Mouse (Mus musculus) spleen, postnatal 36 days (tissue): Measurements from ENCODE around the gene Phkg2.

Source experiments
- DNase-seq, 2 experiments: peaks; one replicate each; pipeline ENCODE4 v3.0.0; 2022; ENCODE audit warnings: low spot score in 2 of 2, mixed read lengths in 1 of 2

The Phkg2 gene

GRCm38 (mm10) chr7:127572895-127573471 lies at the start of gene Phkg2:
Phkg2 (plus strand) TSS chr7:127573340.
- peak; percentile 96 to 97 for DNase-seq

GRCm38 (mm10) chr7:127541671-127542070 lies 31.5 kb upstream of the Phkg2 start:
- no peak for DNase-seq

DNA sequence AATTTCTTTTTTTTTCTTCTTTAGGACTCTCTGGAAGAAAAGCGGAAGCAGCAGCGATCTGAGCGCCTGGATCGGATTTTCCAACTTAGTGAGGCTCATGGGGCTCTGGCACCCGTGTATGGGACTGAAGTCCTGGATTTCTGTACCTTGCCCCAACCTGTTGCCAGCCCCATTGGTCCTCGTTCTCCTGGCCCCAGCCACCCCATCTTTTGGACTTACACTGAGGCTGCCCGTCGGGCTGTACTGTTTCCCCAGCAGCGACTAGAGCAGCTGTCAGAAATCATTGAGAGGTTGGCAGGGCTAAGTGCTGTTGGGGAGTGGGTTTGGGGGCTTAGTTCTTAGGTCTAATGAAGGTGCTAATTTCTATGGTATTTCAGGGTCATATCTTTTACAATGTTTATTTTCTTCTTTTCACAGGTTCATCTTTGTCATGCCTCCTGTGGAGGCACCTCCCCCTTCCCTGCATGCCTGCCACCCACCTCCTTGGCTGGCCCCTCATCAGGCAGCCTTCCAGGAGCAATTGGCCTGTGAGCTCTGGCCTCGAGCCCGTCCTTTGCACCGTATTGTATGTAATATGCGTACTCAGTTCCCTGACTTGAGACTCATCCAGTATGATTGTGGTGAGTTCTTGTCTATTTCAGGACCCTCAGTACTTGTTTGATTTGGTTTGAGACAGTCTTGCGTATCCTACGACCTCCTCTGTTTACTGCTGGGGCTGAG lies 23.9 kb upstream of the Phkg2 start:
- no peak for DNase-seq

DNA sequence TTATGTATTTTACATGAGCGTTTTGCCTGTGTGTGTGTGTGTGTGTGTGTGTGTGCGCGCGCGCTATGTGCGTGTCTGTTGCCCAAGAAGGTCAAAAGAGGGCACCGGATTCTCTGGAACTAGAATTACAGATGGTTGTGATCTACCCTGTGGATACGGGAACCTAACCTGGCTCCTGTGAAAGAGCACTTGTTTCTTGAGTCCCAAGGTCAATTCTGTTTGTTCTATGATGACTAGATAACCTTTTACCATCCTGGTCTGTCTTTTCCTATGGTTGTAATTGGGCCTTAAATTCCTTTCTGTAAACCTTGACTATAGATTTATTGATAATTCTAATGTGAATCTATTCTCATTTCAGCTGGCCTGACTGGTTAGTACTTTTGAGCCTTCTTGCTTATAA lies 21.6 kb upstream of the Phkg2 start:
- DNase-seq = no peak

GRCm38 (mm10) chr7:127560580-127560979 lies 12.6 kb upstream of the Phkg2 start:
- no peak for DNase-seq

DNA sequence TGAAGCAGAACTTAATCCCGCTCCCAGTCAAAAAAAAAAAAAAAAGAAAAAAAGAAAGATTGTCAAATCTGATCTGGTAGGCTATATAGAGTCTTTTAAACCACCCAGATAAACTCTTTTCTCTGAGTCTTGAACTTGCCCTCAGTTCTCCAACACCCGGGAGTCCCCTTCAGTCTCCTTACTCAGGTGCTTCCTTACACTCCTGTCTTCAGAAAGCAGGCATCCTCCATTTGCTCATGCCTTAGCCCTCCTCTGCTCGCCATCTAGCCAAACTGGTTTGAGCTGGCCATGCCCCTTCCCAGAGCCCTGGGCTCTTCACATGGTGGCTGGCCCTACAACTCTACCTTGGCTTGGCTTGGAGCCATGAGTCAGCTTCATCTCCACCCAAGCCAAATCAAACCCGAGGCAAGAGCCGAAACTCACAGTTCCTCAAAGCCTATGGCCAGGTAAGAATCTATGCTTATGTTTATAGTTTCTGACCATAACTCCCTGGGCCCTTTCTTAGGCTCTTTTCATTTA lies 11.7 kb upstream of the Phkg2 start, which contains the start of gene Tmem265:
TSS of gene Tmem265 (plus strand) at position 51 of the 519 bp plus-strand sequence.
- DNase-seq = no peak

DNA sequence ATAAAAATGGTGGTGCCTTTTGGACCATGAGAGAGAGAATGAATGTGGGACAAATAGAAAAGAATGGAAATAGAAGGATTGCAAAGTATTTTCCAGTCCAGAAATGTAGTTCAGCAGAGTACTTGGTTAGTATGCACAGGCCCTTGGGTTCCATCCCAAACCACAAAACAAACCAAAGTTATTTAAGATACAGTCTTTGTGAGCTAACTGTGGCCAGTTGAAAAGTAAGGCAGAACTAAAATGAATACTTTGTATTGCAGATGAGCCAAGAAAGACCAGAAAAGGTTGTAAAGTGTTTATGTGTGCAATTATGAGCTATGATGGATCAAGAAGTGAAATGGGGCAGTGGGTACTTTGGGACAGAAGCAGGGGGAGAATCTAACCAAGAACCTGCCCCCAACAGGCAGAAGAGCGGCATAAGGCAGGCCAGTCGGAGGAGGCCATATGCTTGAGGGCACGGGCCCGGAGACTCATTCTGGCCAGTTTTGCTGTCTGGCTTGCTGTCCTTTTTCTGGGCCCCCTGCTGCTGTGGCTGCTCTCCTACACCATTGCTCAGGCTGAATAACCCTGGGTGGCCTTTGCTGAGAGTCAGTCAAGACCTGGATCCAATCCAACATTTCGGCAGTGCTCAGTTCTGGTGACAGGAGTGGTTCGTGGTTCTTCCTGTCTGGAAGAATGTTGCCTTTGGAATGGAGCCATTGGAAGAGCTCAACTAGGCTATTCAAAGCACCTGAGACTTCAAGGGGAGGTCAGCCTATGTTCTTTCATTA lies 8.6 kb upstream of the Phkg2 start:
- no peak for DNase-seq

- no peak for DNase-seq
Observed at GRCm38 (mm10) chr7:127573503-127574008, 416 bp downstream of the Phkg2 start.

DNA sequence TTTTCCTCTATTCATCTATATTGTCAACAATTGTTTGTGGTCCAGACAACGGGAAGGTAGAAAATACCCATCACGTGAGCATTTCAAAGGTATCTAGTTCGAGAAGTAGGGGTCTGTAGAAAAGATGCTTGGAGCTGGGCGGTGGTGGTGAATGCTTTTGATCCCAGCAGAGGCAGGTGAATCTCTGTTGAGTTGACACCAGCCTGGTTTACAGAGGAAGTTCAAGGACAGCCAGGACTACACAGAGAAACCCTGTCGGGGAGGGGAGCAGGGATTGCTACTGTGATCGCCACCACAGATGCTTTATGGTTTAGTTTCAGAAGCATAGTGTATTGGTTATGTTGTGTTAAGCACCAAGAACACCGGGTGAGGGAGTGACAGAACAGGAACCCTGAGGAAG lies 975 bp downstream of the Phkg2 start:
- no peak for DNase-seq

DNA sequence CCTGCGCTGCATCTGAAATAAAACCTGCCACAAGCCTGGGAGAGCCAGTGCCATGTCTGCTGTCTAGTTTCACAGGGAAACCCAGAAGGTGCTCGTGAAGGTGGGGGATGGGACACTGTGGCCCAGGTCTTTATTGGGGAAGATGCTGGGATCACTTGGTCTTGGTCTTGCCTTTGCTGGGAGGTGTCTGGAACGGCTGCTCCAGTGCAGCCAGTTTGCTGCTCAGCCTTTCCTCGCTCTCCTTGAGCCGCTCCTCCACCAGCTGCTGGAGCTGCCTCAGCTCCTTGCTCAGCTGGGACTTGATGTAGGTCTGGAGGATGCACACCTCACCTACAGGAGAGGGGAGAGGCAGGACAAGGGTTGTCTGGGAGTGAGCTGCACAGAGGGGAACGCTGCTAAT lies 10.1 kb downstream of the Phkg2 start:
- no peak for DNase-seq

DNA sequence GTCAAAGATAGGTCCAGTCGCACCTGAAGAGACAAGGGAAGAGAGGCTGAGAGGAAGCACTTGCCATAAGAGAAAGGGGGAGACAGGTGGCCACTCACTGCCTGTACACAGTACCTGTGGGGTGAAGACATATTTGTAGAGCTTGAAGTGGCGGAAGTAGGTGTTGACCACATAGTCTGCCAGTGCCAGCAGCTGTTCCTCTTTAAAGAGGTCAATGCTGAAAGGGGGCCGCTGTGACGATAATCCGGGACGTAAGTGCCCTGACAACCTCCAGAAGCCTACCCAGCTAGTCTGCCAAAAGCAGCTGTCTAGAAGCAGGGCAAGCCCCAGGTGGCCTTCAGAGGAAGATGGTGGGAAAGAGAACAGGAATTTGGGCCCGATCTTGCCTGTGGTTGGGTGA lies 11.9 kb downstream of the Phkg2 start:
- DNase-seq = no peak

DNA sequence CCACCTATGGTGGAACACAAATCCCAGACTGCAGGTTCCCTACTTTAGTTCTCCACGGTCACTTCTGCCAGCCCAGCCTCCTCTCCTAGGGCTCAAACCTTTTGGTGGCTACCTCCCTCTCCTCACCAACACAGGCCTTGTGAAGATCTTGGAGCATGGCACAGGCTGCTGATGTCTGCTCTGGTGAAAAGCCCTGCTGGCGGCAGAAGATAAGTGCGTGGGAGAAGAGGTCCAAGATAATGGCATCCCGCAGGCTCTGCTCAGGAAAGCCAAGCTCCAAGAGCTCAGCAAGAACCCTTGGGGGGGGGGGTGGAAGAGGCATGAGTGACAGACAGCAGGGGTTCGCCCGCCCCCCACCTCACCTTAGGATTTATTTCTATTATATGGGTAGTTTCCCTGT lies 13.0 kb downstream of the Phkg2 start:
- DNase-seq = peak; percentile 27 to 62

DNA sequence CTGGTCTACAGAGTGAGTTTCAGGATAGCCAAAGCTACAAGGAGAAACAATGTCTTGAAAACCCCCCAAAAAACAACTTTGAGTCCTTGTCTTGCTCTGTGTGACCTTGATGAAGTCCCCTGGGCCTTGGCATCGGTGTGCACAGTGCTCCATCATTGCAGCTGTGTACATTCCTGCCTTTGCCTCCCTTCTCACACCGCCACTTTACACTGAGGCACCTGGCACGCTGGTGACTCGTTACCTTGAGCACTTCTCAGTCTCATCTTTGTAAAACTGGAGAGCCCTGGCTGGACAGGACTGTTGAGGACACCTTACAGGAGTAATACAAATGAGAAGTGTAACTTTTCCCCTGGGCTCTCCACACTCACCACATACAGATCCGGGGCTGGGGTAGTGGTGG lies 14.1 kb downstream of the Phkg2 start:
- no peak for DNase-seq

- DNase-seq = peak; percentile 96 to 97
Observed at GRCm38 (mm10) chr7:127588011-127588871, 15.1 kb downstream of the Phkg2 start, which contains the start of the genes Ccdc189 and Rnf40. Ccdc189 (minus strand) TSS chr7:127588595. Rnf40 (plus strand) TSS chr7:127588767.

GRCm38 (mm10) chr7:127588901-127589300 lies 15.8 kb downstream of the Phkg2 start:
- no peak for DNase-seq

- DNase-seq = no peak
Observed at GRCm38 (mm10) chr7:127589637-127590036, 16.5 kb downstream of the Phkg2 start.

DNA sequence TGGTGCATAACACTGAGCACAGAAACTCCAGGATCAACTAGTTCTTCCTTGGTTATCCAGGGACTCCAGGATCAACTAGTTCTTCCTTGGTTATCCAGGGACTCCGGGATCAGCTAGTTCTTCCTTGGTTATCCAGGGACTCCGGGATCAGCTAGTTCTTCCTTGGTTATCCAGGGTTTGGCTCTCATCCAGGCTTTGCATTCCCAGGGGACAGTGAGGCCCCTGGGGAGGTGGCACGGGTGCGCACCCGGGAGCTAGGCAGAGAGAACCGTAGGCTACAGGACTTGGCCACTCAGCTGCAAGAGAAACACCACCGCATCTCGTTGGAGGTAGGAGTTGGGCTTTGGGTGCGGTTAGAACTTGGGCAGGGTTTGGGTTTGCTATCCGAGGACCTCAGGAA lies 18.0 kb downstream of the Phkg2 start:
- DNase-seq = no peak

DNA sequence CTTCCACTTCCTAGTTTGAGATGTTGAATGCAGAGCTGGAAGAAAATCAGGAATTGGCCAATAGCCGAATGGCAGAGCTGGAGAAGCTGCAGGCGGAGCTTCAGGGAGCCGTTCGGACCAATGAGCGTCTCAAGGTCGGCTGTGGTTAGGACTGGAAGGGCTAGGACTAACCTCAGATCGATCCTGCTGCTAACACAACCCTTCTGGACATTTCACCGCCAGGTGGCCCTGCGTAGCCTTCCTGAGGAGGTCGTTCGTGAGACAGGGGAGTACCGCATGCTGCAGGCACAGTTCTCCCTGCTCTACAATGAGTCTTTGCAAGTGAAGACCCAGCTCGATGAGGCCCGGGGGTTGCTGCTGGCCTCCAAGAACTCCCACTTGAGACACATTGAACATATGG lies 19.4 kb downstream of the Phkg2 start:
- DNase-seq = no peak

- DNase-seq = no peak
Observed at GRCm38 (mm10) chr7:127596747-127597146, 23.6 kb downstream of the Phkg2 start.

DNA sequence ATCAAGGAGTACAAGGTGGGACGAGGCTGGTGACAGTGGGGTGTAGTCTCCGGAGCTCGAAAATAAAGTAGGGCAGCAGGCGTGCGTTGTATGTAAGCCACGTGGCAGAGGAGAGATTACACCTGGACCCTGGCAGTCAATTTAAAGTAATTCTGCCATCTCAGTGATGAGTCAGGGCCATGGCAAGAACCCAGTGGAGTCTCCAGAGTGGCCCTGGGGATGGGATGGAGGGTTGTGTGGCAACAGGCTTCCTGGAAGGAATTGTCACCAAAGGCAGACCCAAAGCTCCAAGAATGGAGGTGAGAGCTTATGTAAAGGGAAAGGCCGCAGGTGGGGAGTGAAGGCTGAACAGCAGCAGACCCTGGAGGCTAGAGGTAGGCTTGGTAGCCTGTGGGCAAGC lies 27.5 kb downstream of the Phkg2 start:
- no peak for DNase-seq

DNA sequence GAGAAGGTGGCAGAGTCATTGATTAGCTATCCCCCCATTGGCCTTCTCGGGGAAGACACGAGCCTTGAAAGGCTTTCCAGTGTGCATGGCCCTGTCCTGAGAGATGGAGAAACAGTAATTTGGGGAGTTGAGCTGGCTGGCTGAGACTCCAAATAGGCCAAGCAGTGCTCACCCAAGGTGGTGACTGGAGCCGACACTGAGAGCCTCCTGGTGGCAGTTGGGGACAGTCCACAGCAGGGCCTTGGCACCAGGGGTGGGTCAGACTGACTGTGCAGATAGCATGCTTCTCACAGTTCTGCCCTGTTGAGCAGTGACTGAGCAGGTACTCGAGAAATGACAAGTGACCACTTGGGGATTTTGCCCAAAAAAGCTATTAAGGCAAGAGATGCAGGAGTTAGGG lies 28.6 kb downstream of the Phkg2 start:
- no peak for DNase-seq
